Mouse (Mus musculus) erythroblast, embryonic 14.5 days (primary cell): ENCODE data around the gene Megf6.

Experiments
- GATA1 ChIP-seq: IDR thresholded peaks from 2 replicates; pipeline ENCODE4 v1.6.1; 2012; ENCODE audit warnings: low read length, inconsistent platforms, mixed read lengths
- TAL1 ChIP-seq: IDR thresholded peaks from 3 replicates; pipeline ENCODE4 v1.6.1; 2012; ENCODE audit warnings: low read length, inconsistent platforms, mixed read lengths

DNA sequence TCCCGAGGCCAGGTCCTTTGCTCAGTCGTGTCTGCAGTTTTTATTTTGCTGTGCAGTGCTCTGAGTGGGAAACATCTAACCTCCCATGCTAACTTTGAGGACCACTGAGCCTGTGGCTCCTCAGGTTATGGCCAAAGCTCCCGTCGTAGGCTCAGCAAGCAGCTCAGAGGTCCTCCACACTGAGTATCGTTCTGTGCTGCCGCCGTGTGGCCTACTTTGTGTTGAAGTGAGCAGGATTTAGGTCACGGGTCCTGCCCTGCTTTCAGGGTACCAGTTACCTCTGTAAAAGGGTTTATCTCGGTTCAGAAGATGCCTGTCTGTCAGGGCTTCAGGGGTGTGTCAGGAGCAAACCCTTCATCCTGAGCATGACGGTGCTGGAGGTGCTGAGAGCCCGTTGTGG lies 70.1 kb downstream of the Megf6 start:
- TF ChIP-seq GATA1 (no peak), TAL1 (no peak)
